Mouse (Mus musculus): ENCODE data around the gene Il10rb. TPM values are rescaled to one million over a fixed set of nuclear protein-coding genes. Genes with fewer than 3 reads are reported as not detected.

The Il10rb gene
- total RNA-seq, 4 experiments from 2014 or later: 4.4 to 6.4 (median 5.0) TPM

DNA sequence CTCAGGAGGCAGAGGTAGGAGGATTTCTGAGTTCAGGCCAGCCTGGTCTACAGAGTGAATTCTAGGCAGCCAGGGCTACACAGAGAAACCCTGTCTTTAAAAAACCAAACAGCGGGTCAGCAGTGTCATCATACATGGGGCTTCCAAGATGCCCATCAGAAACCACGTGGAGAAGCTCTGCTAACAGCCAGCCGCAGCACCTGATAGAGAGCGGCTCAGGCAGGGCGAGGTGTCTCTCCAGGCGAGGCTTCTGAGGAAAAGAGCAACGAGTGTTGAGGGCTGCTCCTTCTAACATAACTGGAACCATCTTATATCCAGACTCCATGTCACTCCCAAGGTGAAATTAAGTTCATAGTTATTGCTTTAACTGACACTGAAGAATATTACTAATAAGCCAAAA lies 42.9 kb downstream of the Il10rb start:
- no peak for DNase-seq (ENCODE audit: low spot score in 2 of 2)

DNA sequence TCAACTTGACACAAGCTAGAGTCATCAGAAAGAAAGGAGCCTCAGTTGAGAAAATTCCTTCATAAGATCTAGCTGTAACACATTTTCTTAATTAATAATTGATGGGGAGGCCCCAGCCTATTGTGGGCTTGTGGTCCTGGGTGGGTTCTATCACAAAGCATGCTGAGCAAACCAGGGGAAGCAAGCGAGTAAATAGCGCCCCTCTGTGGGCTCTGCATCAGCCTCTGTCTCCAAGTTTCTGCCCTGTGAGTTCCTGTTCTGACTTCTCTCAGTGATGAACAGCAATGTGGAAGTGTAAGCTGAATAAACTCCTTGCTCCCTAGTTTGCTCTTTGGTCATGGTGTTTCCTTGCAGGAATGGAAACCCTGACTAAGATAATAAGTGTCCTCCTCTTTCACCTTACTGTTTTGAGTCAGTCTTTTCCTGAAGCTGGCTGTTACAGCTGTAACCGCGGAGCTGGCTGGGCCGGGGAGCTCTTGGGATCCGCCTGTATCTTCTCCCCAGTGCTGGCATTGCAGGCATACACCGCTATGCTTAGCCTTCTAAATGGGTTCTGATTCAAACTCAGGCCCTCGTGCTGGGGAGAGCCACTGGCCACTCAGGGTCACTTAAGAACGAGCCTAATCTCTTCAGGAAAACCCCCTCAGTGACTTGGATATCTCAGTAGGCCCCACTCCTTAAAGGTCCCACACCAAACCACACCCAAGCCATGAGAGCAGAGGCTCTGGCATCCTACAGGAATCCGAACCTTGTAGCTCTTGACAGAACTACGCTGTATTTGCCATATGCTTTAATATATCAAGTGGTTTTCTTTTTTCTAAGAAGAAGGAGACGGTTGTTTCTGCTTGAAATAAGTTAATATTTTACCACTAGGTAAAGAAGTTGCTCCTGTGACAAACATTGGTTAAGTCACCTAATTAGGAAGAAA lies 44.4 kb downstream of the Il10rb start:
- DNase-seq (ENCODE audit: low spot score in 2 of 2): no peak

DNA sequence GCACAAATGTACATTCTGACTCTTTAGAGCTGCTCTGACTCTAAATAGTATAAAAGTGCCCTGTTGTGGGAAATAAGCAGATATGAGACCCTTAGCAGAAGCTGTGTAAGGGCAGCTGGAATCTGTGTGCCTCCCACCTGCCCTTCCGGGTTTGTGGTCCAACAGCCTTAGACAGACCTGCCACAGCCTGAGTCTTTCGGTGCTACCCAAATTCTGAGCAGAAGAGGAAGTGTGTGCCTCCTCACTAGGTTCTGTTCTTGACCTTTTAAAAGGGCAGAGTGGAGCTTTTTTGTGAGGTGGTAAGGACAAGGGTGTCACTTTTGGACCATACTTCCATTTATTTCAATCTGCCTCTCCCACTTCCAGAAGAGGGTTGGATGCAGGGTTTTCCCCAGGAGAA lies 46.0 kb downstream of the Il10rb start:
- DNase-seq (ENCODE audit: low spot score in 2 of 2): no peak

DNA sequence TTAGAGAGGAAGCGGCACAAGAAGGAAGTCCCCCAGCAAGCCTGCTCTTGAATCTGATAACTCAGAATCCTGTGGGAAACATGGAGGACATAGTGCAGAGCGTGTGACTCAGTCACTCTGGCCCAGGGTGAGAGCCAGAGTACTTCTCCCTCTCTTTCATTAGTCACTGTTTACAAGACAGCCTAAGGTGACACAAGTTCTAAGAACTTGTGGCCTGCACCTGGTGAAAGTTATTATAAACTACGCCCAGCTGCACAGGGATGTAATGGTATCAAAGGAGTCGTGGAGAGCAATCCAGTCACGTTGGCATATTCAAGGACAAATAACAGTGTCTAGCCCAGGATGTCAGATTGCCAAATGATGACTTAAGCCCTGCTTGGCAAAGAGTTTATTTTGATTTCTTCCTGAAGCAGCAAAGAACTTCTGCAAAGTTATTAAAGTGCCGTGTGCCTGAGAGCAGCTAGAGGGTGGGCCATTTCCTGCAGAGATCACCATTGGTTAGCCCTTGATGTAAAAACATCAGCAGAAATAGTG lies 46.5 kb downstream of the Il10rb start:
- DNase-seq (ENCODE audit: low spot score in 2 of 2): no peak

DNA sequence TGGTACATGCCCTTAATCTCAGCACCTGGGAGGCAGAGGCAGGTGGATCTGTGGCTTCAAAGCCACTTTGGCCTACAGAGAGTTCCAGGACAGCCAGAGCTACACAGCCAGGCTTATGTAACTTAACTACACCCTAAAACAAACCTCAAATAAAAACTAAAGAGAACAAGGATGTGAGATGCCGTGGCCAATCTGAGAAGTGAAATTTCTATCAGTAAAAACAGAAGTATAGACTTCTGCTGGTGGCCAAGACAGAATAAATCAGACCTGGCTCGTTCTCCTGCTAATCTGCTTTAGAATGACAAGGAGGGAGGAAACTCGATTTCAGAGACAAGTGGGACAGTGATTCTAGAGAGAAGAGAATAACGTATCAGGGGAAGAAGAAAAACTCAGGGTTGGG lies 49.9 kb downstream of the Il10rb start:
- DNase-seq (ENCODE audit: low spot score in 2 of 2): no peak

DNA sequence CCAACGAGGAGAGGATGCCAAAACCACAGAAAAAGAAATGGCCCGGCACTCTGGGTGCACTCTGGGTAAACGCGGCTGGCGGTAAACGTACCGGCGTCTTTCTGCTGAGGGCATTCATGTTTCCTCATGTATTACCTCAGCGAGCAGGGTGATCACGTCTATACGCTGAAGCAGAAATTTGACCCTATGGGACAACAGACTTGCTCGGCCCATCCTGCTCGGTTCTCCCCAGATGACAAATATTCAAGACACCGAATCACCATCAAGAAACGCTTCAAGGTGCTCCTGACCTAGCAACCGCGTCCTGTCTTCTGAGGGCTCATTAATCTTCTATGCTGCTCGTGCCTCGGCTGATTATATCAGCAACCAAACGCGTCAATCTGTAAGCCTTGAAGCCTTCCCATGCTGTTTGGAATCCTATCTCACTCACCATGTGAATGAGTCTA lies 52.4 kb downstream of the Il10rb start:
- no peak for DNase-seq (ENCODE audit: low spot score in 2 of 2)

DNA sequence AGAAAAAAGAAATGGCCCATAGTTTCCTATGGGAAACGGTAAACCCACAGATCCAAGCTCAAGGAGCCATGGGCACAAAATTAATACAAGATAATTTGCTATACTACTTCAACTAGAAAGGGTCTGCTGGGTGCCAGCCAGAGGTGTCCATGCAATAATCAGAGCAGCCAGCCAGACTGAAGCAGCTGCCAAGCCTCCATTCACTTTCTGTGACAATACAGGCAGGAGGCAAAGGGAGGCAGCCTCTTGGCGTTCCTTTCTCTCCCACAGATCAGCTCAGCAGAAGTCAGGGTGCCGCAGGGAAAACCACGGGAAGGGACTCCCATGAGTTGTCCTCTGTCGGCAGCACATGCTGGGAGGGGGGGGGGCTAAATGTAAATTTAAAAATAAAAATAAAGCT lies 53.0 kb downstream of the Il10rb start:
- DNase-seq (ENCODE audit: low spot score in 2 of 2): no peak

DNA sequence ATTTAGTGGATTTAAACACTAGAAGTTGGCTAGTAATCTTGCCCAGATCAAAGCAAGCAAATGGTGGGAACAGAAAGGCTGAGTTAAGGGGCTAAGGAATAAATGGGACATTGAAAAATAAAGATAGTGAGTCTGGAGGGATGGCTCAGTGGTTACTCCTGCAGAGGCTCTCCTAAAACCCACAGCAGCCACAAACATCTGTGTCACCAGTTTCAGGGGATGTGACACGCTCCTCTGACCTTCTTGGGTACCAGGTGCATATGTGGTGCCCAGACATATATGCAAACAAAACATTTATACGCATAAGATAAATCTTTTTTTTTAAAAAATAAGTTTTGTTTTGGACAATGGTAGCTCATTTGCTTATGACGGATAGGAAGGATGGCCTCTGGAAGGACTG lies 53.4 kb downstream of the Il10rb start:
- DNase-seq (ENCODE audit: low spot score in 2 of 2): no peak

DNA sequence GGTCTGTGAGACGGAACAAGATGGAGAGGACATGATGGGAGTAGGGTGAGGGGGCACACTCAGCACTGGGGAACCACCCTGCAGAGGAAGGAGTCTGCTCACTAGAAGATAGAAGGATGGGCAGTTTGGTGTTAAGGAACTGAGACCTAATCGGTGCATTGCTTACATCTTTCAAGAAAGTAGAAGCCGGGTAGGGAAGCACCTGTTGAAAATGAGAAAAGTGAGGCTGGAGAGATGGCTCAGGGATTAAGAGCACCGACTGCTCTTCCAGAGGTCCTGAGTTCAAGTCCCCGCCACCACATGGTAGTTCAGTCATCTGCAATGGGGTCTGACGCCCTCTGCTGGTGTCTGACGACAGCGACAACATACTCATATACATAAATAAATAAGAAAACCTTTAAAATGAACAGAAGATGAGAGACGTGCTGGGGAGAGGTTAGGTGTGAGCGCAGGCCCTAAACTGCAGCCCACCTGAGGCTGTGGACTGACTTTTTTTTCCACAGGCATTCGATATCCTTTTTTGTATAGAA lies 53.9 kb downstream of the Il10rb start:
- no peak for DNase-seq (ENCODE audit: low spot score in 2 of 2)

DNA sequence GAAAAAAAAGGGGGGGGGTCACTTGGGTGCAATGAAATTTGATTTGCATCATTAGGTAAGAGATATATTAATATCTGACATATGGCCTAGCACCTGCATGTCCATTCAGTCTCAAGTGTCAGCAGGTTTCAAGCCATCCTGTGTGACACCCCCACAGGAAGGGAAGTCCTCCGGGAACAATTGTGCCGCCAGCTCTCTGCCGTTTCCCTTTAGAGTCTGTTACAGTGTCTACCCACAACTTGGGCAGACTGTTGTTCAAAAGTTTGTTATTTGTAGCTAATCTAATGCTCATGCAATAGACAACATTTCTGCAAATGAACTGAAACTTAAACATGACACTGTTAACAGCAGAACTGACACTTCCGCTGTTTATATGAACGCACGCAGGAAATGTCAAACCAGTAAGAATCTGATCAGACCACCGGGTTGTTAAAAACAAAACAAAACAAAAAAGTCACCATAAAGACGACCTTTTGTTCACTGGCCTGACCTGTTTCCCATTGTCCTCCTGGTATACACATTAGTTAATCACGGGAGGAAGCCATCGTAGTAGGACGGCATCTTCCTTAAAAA lies 55.2 kb downstream of the Il10rb start:
- no peak for DNase-seq (ENCODE audit: low spot score in 2 of 2)

DNA sequence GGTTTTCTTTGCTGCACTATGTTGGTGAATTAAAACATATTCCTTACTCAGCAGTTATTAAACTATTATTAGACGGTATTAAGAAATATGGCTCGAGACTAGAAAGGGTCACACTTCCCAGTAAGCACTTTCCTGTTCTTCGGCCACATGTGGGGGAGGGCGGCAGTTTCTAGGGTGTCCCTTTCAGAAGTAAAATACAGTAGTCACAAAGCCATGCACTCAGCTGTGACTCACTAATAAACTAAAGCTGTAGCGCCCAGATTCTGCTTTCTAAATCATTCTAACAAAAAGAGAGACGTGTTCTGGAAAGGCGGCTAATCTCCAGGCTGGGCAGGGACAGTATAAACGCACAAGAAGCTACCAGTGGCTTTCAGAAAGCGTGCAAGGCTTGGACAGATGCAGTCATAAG lies 55.8 kb downstream of the Il10rb start:
- DNase-seq (ENCODE audit: low spot score in 2 of 2): no peak

DNA sequence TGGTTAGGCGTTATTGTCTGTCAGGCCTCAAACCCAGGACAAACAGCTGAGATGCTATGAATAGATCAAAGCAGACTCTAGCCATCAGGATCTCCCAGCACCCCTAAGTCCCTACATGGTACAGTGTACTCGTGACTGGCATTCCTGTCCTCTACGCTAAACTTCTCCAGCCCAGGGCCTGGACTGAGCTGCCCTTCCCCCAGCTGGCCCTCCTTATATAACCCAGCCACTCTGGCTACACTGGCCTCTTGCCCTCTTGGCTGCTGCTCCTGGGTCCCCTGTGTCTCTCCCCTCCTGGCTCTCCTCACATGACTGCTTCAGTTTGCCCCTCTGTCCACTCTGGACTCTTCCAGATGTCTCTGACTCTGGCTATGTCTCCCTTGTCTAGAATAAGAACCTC lies 56.7 kb downstream of the Il10rb start:
- DNase-seq (ENCODE audit: low spot score in 2 of 2): no peak

DNA sequence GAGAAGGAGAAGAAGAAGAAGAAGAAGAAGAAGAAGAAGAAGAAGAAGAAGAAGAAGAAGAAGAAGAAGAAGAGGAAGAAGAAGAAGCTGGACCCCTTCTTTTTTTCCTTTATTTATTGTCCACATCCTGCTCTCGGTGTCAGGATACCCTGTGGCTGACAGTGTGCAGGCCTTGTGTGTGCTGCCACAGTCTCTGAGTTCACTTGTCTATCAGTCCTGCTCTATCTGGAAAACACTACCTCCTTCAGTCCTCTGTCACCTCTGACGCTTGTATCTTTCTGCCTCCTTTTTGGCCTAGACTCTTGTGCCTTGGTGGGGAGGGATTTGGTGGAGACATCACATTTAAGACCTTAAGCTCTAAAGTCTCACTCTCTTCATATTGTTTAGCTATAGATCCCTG lies 57.4 kb downstream of the Il10rb start:
- DNase-seq (ENCODE audit: low spot score in 2 of 2): no peak

DNA sequence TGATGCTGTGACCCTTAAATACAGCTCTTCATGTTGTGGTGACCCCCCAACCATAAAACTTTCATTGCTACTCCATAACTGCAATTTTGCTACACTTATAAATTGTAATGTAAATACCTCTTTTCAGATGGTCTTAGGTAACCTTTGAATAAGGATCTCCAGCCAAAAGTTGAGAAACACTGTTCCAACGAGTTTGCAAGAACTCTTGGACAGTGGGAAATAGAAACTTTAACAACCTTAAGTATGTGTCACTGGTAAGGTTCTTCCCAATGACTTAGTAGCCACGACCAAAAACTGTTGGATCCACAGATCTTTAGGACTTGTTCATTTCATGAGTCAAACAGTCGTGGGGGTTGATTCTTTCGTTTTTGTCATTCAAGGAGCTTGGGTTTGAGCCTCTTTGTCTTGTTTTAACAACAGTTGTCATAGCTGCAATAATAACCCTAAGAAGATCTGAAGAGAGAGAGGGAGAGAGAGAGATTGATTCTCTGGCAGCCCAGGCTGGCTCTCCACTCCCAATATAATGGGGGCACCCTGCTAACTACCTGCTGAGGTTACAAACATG lies 58.0 kb downstream of the Il10rb start:
- no peak for DNase-seq (ENCODE audit: low spot score in 2 of 2)

DNA sequence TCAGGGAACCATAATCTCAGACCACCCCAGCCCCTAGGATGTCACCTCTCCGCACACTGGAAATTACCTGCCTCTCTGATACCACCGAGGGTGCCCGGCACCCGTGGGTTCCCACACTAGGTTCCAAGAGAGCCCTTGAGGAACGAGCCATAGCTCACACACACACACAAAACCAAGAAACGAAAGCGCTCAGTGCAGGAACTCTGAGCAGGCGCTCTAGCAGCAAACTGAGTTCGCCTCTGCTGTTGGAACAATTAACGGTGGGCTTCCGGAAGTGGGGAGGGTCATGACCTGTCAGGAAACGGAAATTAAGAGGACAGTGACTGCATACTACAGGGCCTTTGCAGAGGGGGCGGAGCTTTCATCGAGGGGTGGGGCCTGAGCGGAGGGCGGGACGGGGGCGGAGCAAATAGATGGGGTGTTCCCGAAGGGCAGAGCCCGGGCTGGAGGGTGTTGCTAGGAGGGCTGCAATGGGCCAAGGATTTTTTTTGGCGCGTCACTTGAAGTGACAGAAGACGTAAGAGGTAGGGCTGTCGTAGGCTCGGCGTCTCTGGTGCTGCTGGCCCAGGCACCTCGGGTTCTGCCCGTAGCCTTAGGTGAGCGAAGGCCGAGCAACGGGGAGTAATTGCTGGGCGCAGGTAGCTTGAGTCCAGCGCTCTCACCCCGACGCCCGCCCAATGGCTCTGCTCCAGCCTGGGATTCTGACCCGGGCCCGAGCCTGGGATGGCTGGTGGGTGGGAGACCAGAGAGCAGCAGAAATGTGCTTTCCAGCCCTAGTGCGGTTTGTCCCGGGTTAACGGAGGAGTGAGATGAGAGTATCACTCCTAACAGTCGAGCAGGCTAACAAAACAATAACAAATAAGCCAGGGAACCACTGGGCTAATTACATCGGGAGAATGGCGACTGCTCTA lies 58.9 kb downstream of the Il10rb start:
- peak; percentile 68 to 76 for DNase-seq (ENCODE audit: low spot score in 2 of 2)

DNA sequence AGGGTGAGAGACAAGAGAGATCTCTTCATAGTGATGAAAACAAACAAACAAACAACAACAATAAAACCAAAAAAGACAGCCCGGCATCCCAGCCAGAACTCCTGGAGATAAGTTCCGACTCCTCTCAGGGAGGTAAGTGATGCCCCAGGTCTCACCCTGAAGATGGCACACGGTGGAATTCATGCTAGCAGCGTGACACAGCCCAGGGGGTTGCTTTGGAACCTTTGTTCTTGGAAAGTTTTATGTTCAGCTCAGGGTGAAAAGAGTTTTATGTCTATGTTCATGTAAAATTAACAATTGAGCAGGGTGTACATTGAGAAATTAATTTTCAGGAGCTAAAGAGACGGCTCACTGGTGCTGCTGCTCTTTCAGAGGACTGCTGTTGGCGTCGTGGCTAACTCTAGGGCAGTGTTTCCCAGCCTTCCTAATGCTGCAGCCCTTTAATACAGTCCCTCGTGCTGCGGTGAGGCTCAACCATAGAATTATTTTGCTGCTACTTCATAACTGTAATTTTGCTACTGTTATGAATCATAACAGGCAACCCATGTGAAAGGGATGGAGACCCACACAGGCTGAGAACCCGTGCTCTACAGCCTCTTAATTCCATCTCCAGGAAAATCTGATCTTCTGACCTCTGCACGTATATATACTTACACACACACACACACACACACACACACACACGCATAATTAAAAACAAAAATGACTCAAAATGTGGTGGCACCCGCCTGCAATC lies 59.7 kb downstream of the Il10rb start:
- no peak for DNase-seq (ENCODE audit: low spot score in 2 of 2)

DNA sequence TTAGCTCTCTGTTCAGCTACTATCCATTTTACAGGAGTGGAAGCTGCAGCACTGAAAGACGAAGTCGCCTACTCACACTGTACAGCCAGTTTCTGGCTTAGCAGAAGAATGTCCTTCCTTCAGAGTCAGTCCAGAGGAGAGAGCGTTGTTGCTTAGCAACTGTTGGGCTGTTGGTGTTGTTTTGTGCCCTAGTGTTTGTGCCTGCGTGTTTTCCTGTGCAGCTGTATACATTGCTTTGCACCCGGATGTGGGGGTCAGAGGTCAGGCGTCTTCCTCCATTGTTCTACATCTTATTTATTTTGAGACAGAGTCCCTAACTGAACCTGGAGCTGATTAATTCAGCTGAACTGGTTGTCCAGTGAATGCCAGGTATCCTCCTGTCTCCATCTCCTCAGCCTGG lies 60.6 kb downstream of the Il10rb start:
- DNase-seq (ENCODE audit: low spot score in 2 of 2): no peak

DNA sequence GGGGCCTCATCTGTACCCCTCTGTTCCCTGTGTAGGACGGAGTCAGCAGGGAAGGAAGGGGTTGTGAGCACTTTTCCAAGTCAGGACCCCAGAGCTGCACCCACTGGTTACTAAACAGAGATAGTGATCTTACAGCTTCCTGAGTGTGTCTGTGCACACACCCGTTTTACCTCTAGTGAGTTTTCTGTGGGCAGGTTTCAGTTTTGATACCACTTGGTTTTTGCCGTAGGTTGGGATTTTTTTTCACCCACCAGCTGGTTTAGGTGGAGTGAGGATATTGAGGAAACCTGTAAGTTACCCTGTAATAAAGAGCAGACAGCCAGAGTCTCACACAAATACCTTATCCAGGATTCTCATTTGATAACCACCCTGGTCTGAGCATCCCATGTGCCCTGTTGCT lies 64.5 kb downstream of the Il10rb start:
- no peak for DNase-seq (ENCODE audit: low spot score in 2 of 2)

DNA sequence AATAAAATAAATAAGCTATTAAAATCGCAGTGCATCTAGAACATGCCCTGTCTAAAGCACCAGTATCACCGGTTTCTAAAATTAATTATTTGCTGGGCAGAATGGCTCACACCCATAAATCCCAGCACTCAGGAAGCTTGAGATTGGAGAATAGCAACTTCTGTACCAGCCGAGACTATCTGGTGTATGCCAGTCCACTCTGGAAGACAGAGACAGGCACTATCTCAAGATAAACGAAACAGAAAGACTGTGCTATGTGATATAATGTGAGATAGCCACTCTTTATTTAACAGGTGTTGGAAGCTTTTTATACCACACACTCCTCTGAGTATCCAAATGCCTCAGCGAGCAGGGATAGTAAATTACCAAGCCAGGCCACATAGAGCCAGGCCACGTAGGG lies 65.5 kb downstream of the Il10rb start:
- DNase-seq (ENCODE audit: low spot score in 2 of 2): no peak

Data from gastrocnemius, adult 8-10 months (tissue).